Mouse (Mus musculus) forebrain, embryonic 15.5 days (tissue): ENCODE measurements around the gene Mef2b. TPM values are rescaled to one million over a fixed set of nuclear protein-coding genes. Genes with fewer than 3 reads are reported as not detected.
"Not testable (repeated sequence)": the region's sequence is repeated elsewhere in the genome, so short reads cannot be mapped to it uniquely, and the experiment has no call there.

ENCODE experiments used
- ATAC-seq: fragments of 200-750 bp; cut with Nextera tagmentation; replicated peaks from 2 replicates; pipeline ENCODE4 v1.8.0; 2017; ENCODE audit warnings: mild to moderate bottlenecking, moderate TSS enrichment, moderate library complexity
- H3K27ac ChIP-seq: fragments of 300-500 bp; sonication (generic); replicated peaks from 2 replicates; pipeline ENCODE4 v1.5.1; 2015; ENCODE audit warnings: mild to moderate bottlenecking, inconsistent platforms
- H3K27me3 ChIP-seq: fragments of 300-500 bp; sonication (generic); 2 replicates; pipeline ENCODE4 v1.6.1; 2015; ENCODE audit warnings: inconsistent platforms
- H3K36me3 ChIP-seq: fragments of 300-500 bp; sonication (generic); 2 replicates; pipeline ENCODE4 v1.6.1; 2015; ENCODE audit warnings: mild to moderate bottlenecking, inconsistent platforms
- H3K4me1 ChIP-seq: fragments of 300-500 bp; sonication (generic); 2 replicates; pipeline ENCODE4 v1.6.1; 2015; ENCODE audit warnings: inconsistent platforms
- H3K4me2 ChIP-seq: fragments of 300-500 bp; sonication (generic); replicated peaks from 2 replicates; pipeline ENCODE4 v1.6.1; 2015; ENCODE audit warnings: mild to moderate bottlenecking, inconsistent platforms
- H3K4me3 ChIP-seq: fragments of 300-500 bp; sonication (generic); 2 replicates; pipeline ENCODE4 v1.5.1; 2015; ENCODE audit warnings: mild to moderate bottlenecking, inconsistent platforms
- H3K9ac ChIP-seq: fragments of 300-500 bp; sonication (generic); replicated peaks from 2 replicates; pipeline ENCODE4 v1.6.1; 2015; ENCODE audit warnings: mild to moderate bottlenecking, inconsistent platforms
- H3K9me3 ChIP-seq: fragments of 300-500 bp; sonication (generic); 2 replicates; pipeline ENCODE4 v1.6.1; 2016; ENCODE audit warnings: inconsistent platforms
- WGBS: fragments of 180-500 bp; shearing (Covaris S2); methylation state at CpG from one replicate; pipeline ENCODE4 v1.1.7; 2015; ENCODE audit warnings: mixed read lengths; 5-methylcytosine and 5-hydroxymethylcytosine counted together
- microRNA-seq: library from miRNA; unstranded; fragments of <30 nt; microRNA quantifications from one replicate; pipeline ENCODE4, GENCODE M21; 2016
- polyA plus RNA-seq: library from polyadenylated mRNA; unstranded; fragments of >200 nt; fragmentation: Nextera tagmentation; extraction: Ambion mirVana; gene quantifications from 2 replicates; pipeline ENCODE4 v1.2.1, GENCODE M21; 2015

Gene Mef2b
- polyA plus RNA-seq, 1 experiment from 2014 or later = 0.22 TPM

DNA sequence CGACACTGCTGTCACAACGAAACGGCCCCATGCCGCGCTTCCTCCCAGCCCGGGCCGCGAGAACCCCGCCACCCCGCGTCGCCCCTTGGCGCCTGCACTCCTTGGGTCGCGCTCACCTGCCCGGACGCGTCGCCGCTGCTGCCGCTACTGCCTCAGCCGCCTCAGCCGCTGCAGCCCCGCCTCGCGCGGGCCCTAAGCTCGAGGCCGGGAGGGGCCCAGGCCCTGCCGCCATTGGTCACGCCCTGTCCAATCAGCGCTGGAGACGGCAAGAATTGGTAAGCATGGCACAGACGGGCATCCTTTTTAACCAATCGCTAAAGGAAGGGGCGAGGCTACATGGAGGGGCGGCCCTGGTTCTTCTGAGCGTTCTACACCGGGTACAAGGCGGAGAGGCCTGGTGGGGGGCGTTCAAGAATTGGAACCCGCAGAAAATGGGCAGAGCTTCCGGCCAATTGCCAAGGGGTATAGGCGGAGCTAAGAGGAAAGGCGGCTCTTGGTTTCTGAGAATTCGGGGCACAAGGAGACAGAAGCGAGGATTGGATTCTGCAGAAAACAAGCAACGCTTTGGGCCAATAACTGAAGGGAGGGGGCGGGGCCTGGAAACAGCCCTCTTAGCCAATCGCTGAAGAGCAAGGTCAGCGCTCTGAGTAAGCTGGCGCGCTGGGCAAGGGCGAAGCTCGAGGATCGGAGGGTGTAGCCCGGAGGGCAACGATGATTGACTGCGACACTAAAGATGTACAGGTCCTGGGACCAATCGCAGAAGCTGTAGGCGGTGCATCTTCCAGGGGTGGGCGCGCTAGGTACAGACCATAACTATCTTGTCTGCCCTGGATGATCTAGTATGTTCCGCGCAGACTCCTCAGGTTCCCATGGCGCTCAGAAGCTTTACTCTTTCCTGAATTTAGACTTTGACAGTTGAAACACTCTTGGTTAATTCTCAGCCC is 72.9 kb downstream of the Mef2b start, which contains the start of gene Slc25a42:
Gene Slc25a42, minus strand, starts transcription at position 194 of the 944 bp plus-strand sequence.
- Histone ChIP-seq H3K36me3 (no peaks in the 10 kb centered on the region), H3K4me1 (peaks cover 17% of the 10 kb centered on the region), H3K9me3 (no peaks in the 10 kb centered on the region), H3K27me3 (peaks cover 14% of the 10 kb centered on the region), H3K9ac (peak within 1 kb of the TSS; percentile 69), H3K4me3 (peak within 1 kb of the TSS; percentile 62), H3K4me2 (peak within 1 kb of the TSS; percentile 96), H3K27ac (peak within 1 kb of the TSS; percentile 70)
- WGBS = under 1% methylated on average over 66 of the region's 66 CpGs
- peak; percentile 99 for ATAC-seq

DNA sequence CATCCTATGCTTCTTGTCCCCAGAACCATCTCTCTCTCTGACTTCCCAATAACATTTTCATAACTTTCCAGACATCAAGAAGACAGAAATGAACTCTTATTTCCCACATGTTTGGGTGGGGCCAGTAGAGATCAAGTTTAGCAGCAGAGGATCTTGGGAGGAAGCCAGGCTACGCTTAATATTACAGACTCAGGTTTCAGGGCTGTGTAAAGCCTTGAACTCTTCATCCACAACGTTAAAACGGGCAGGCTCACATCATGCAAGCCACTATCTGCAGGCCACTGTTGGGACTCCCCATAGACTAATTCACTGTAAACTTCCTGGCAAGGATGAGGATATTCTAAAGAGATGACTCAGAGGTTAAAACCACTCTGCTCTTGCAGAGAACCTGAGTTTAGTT is 74.9 kb downstream of the Mef2b start:
- Histone ChIP-seq H3K27me3 (peaks cover 14% of the 10 kb centered on the region), H3K9ac (no peak overlapping the region), H3K4me2 (no peak overlapping the region), H3K27ac (no peak overlapping the region), H3K9me3 (no peaks in the 10 kb centered on the region), H3K36me3 (no peaks in the 10 kb centered on the region), H3K4me1 (peaks cover 20% of the 10 kb centered on the region), H3K4me3 (no peak overlapping the region)
- 79% methylated on average over 3 of the region's 3 CpGs for WGBS
- ATAC-seq = no peak

DNA sequence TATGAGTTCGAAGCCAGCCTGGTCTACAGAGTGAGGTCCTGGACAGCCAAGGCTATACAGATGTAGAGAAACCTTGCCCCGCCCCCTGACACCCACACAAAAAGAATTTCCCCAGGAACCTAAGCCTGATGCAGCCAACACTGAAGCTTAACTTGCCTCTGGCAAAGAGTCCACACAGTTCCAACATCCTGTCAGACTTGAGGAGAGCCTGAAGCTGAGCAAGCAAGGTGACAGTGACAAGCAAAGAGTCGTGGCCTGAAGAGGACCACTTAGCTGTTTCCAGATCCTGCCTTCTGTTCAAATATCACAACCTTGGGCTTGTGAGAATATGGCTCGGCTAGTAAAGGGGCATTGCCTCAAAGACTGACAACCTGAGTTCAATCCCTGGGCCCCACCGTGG is 75.6 kb downstream of the Mef2b start:
- Histone ChIP-seq H3K4me2 (no peak overlapping the region), H3K4me3 (no peak overlapping the region), H3K9ac (no peak overlapping the region), H3K36me3 (no peaks in the 10 kb centered on the region), H3K9me3 (no peaks in the 10 kb centered on the region), H3K27me3 (peaks cover 9% of the 10 kb centered on the region), H3K27ac (no peak overlapping the region), H3K4me1 (peaks cover 25% of the 10 kb centered on the region)
- WGBS = 80% methylated on average over 5 of the region's 5 CpGs
- no peak for ATAC-seq

DNA sequence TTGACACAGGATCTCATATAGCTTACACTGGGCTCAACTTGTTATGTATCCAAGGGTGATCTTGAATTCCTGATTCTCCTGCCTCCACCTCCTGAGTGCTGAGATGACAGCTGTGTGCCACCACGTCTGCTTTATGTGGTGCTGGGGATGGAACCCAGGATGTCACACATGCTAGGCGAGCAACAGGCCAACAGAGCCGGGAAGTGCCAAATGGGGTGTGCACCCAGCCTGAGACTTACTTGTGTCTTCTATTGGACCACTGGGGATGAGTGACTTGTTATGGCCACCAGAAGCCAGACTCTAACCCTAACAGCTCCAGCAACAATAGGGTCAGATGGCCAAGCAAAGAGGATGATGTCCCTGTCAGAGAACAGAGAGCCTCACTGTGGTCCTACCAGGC is 76.7 kb downstream of the Mef2b start:
- not testable (repeated sequence) for ATAC-seq, H3K27ac ChIP-seq, H3K27me3 ChIP-seq, H3K4me2 ChIP-seq, H3K4me3 ChIP-seq, H3K9ac ChIP-seq, H3K9me3 ChIP-seq, H3K36me3 ChIP-seq
- 77% methylated on average over 3 of the region's 3 CpGs for WGBS
- peaks cover 19% of the 10 kb centered on the region for H3K4me1 ChIP-seq

- no peaks in the 10 kb centered on the region for H3K9me3 ChIP-seq
- peaks cover 12% of the 10 kb centered on the region for H3K36me3 ChIP-seq
- peaks cover 15% of the 10 kb centered on the region for H3K4me1 ChIP-seq
- H3K27ac ChIP-seq = no peak overlapping the region
- no peak for ATAC-seq
- no peak overlapping the region for H3K9ac ChIP-seq
- WGBS = 67% methylated on average over 1 of the region's 1 CpGs
- H3K27me3 ChIP-seq = no peaks in the 10 kb centered on the region
- H3K4me3 ChIP-seq = no peak overlapping the region
- no peak overlapping the region for H3K4me2 ChIP-seq
Measured at GRCm38 (mm10) chr8:70216566-70216965, 77.1 kb downstream of the Mef2b start.

Small RNA genes within 50 kb of the gene (microRNA-seq; reads per million reads assigned to microRNA genes)
- gene Mir7066 = 2.9 reads per million, percentile 6 among the genes with 10 or more reads in this experiment

Other genes with a start within 250 kb of the Mef2b start
- gene Tssk6, start 237.5 kb upstream of the Mef2b start, polyA plus RNA-seq = 3.4 and 3.8 TPM in 2 replicates
- 173 and 179 TPM in 2 replicates for gene Ndufa13, start 237.2 kb upstream of the Mef2b start, polyA plus RNA-seq
- 8.9 and 9.0 TPM in 2 replicates for gene Yjefn3, start 237.0 kb upstream of the Mef2b start, polyA plus RNA-seq
- 28.3 and 35.5 TPM in 2 replicates for gene Gatad2a, start 143.3 kb upstream of the Mef2b start, polyA plus RNA-seq
- 84.5 and 85.9 TPM in 2 replicates for gene Mau2, start 97.0 kb upstream of the Mef2b start, polyA plus RNA-seq
- gene Sugp1, start 96.9 kb upstream of the Mef2b start, polyA plus RNA-seq = 60.9 and 66.5 TPM in 2 replicates
- gene Tm6sf2, start 66.8 kb upstream of the Mef2b start, polyA plus RNA-seq = 1.3 and 1.5 TPM in 2 replicates
- 0.15 and 0.38 TPM in 2 replicates for gene Hapln4, start 56.3 kb upstream of the Mef2b start, polyA plus RNA-seq
- gene Ncan, start 18.8 kb upstream of the Mef2b start, polyA plus RNA-seq = 144 and 152 TPM in 2 replicates
- gene Nr2c2ap, start 8.4 kb upstream of the Mef2b start, polyA plus RNA-seq = 43.0 and 43.3 TPM in 2 replicates
- 11.5 and 13.4 TPM in 2 replicates for gene Rfxank, start 557 bp upstream of the Mef2b start, polyA plus RNA-seq
- 48.4 and 50.3 TPM in 2 replicates for gene Borcs8, start 212 bp upstream of the Mef2b start, polyA plus RNA-seq
- gene Tmem161a, start 32.6 kb downstream of the Mef2b start, polyA plus RNA-seq = 54.2 and 58.1 TPM in 2 replicates
- 3.8 and 4.4 TPM in 2 replicates for gene Slc25a42, start 72.6 kb downstream of the Mef2b start, polyA plus RNA-seq
- 83.3 and 85.6 TPM in 2 replicates for gene Sugp2, start 94.5 kb downstream of the Mef2b start, polyA plus RNA-seq
- gene Armc6, start 94.8 kb downstream of the Mef2b start, polyA plus RNA-seq = 90.3 and 94.5 TPM in 2 replicates
- 52.5 and 55.7 TPM in 2 replicates for gene Homer3, start 143.1 kb downstream of the Mef2b start, polyA plus RNA-seq
- 52.2 and 53.8 TPM in 2 replicates for gene Ddx49, start 162.8 kb downstream of the Mef2b start, polyA plus RNA-seq
- 266 and 271 TPM in 2 replicates for gene Cope, start 162.8 kb downstream of the Mef2b start, polyA plus RNA-seq
- 31.3 and 31.9 TPM in 2 replicates for gene Cers1, start 176.1 kb downstream of the Mef2b start, polyA plus RNA-seq
- gene Gdf1, start 190.1 kb downstream of the Mef2b start, polyA plus RNA-seq = 0.87 and 5.1 TPM in 2 replicates
- 17.5 and 17.8 TPM in 2 replicates for gene Upf1, start 213.6 kb downstream of the Mef2b start, polyA plus RNA-seq
- gene Comp, start 233.8 kb downstream of the Mef2b start, polyA plus RNA-seq = 0.14 TPM in 1 of 2 replicates, not detected in the other